Mouse (Mus musculus) spleen, postnatal 10 days (tissue): ENCODE measurements around the gene Hist1h2ae.
"Not testable (repeated sequence)": the region's sequence is repeated elsewhere in the genome, so short reads cannot be mapped to it uniquely, and the experiment has no call there.

Experiments used
- DNase-seq, 2 experiments: peaks; one replicate each; pipeline ENCODE4 v3.0.0; 2021 to 2022; ENCODE audit warnings: low spot score in 2 of 2

Gene Hist1h2ae

GRCm38 (mm10) chr13:23541497-23541896 lies 29.5 kb downstream of the Hist1h2ae start:
- no peak for DNase-seq

- not testable (repeated sequence) for DNase-seq
Measured at GRCm38 (mm10) chr13:23539821-23540220, 31.2 kb downstream of the Hist1h2ae start.

- DNase-seq, result no peak
Measured at GRCm38 (mm10) chr13:23538249-23538648, 32.8 kb downstream of the Hist1h2ae start.

GRCm38 (mm10) chr13:23537006-23537710 lies 33.9 kb downstream of the Hist1h2ae start:
- DNase-seq, result no peak

GRCm38 (mm10) chr13:23536076-23536822 lies 34.8 kb downstream of the Hist1h2ae start:
- DNase-seq, result no peak

GRCm38 (mm10) chr13:23535137-23536075 lies 35.6 kb downstream of the Hist1h2ae start, which contains the start of gene Hist1h3g:
Gene Hist1h3g, plus strand, starts transcription at chr13:23535422.
- peak; percentile 92 for DNase-seq

- peak; percentile 55 to 60 for DNase-seq
Measured at GRCm38 (mm10) chr13:23534368-23535131, 36.5 kb downstream of the Hist1h2ae start.

- DNase-seq, result peak; percentile 78 to 83
Measured at GRCm38 (mm10) chr13:23533560-23534367, 37.3 kb downstream of the Hist1h2ae start, which contains the start of gene Hist1h2af. Gene Hist1h2af, plus strand, starts transcription at chr13:23533906.

- DNase-seq, result peak; percentile 53 to 65
Measured at GRCm38 (mm10) chr13:23532262-23533075, 38.6 kb downstream of the Hist1h2ae start.

GRCm38 (mm10) chr13:23530901-23531875 lies 39.8 kb downstream of the Hist1h2ae start, which contains the start of gene Hist1h4h:
Gene Hist1h4h, plus strand, starts transcription at chr13:23531050.
- DNase-seq, result peak; percentile 95 to 99

GRCm38 (mm10) chr13:23530181-23530900 lies 40.7 kb downstream of the Hist1h2ae start:
- peak; percentile 72 to 76 for DNase-seq

GRCm38 (mm10) chr13:23529480-23530165 lies 41.4 kb downstream of the Hist1h2ae start:
- no peak for DNase-seq

- no peak for DNase-seq
Measured at GRCm38 (mm10) chr13:23529005-23529404, 42.0 kb downstream of the Hist1h2ae start.

- peak; percentile 90 to 93 for DNase-seq
Measured at GRCm38 (mm10) chr13:23526312-23526711, 44.7 kb downstream of the Hist1h2ae start.

GRCm38 (mm10) chr13:23525901-23526300 lies 45.1 kb downstream of the Hist1h2ae start:
- no peak for DNase-seq

GRCm38 (mm10) chr13:23524654-23525053 lies 46.4 kb downstream of the Hist1h2ae start:
- DNase-seq, result peak; percentile 77 to 87

- DNase-seq, result no peak
Measured at GRCm38 (mm10) chr13:23523976-23524375, 47.0 kb downstream of the Hist1h2ae start.
